Comparison of ENCODE assay signal across 8 mouse cellular contexts in genomic region chr12:16844623-16845592, GRCm38 (mm10). TPM values are rescaled to one million over a fixed set of nuclear protein-coding genes. Genes with fewer than 3 reads are reported as not detected.
A peak's percentile ranks its signal among the peaks of the same experiment; 100 is the strongest.
DNase-seq lines count a peak whose midpoint lies in the region; ATAC-seq lines count a peak whose summit lies in the region.

No protein-coding gene starts in this region.

- peak overlapping the region; percentile 65 for H3K27ac ChIP-seq in kidney, embryonic 16.5 days (ENCODE audit: low read length)
- H3K27ac ChIP-seq in forebrain, embryonic 10.5 days: no peak overlapping the region

- H3K27me3 ChIP-seq in kidney, embryonic 16.5 days (ENCODE audit: insufficient read depth, low read length): no peaks in the 10 kb centered on the region
- no peaks in the 10 kb centered on the region; the same call in 1 of the 2 replicates for H3K27me3 ChIP-seq in forebrain, embryonic 10.5 days (ENCODE audit: poor library complexity, severe bottlenecking)

- ATAC-seq in kidney, embryonic 16.5 days (ENCODE audit: low FRiP score, low TSS enrichment): peak; percentile 70

- H3K4me1 ChIP-seq in kidney, embryonic 16.5 days (ENCODE audit: insufficient read depth, low read length): peaks cover 4% of the 10 kb centered on the region; the same call in 1 of the 2 replicates
- H3K4me1 ChIP-seq in forebrain, embryonic 10.5 days: peaks cover 14% of the 10 kb centered on the region; the same call in 1 of the 2 replicates

- no peak overlapping the region for H3K4me2 ChIP-seq in kidney, embryonic 16.5 days (replicated peaks; ENCODE audit: low read depth, low read length)

- no peaks in the 10 kb centered on the region for H3K36me3 ChIP-seq in kidney, embryonic 16.5 days (ENCODE audit: insufficient read depth, low read length)
- no peaks in the 10 kb centered on the region for H3K36me3 ChIP-seq in forebrain, embryonic 10.5 days (replicated peaks)

- WGBS in kidney, embryonic 16.5 days: 42% methylated on average over 12 of the region's 14 CpGs
- 76% methylated on average over 14 of the region's 14 CpGs for WGBS in forebrain, embryonic 10.5 days

- no peak for DNase-seq in kidney, adult 9 months
- peak; percentile 40 for DNase-seq in embryo, embryonic 10.5 days (ENCODE audit: low spot score)
- DNase-seq in heart, adult 9 months (ENCODE audit: low spot score in 2 of 2): peak; percentile 63 to 64
- DNase-seq in lung, postnatal 10 days: peak; percentile 66
- no peak for DNase-seq in layer of hippocampus, adult 8-10 months (ENCODE audit: low spot score in 2 of 2)
- no peak for DNase-seq in gastrocnemius, postnatal 25 days
- no peak for DNase-seq in forebrain, embryonic 10.5 days (ENCODE audit: extremely low spot score, low spot score)

- H3K9ac ChIP-seq in kidney, embryonic 16.5 days (replicated peaks; ENCODE audit: low read length): no peak overlapping the region

- H3K4me3 ChIP-seq in kidney, embryonic 16.5 days (ENCODE audit: low read length): no peak overlapping the region
- no peak overlapping the region for H3K4me3 ChIP-seq in forebrain, embryonic 10.5 days

- H3K9me3 ChIP-seq in kidney, embryonic 16.5 days (ENCODE audit: low read length): no peaks in the 10 kb centered on the region
- H3K9me3 ChIP-seq in forebrain, embryonic 10.5 days: no peaks in the 10 kb centered on the region

RNA-seq across cellular contexts. Expression of gene E2f6, which starts 34.1 kb away (rescaled TPM):
- polyA plus RNA-seq in kidney, embryonic 16.5 days (2015; fragmentation: Nextera tagmentation; extraction: Ambion mirVana): 41.7 and 45.1 TPM in 2 replicates
- total RNA-seq in layer of hippocampus, adult 8-10 months (2022): 10 to 100 TPM; 31.7 to 40.5 (median 35.8) TPM
- 100 to 1,000 TPM in 1 of 2 experiments, 10 to 100 TPM in 1; 96.4 to 114 TPM for total RNA-seq in gastrocnemius, postnatal 25 days (2021)
- polyA plus RNA-seq in forebrain, embryonic 10.5 days (2016; fragmentation: Nextera tagmentation; extraction: Ambion mirVana): 63.0 and 67.6 TPM in 2 replicates

RNA-seq across cellular contexts. Expression of gene Greb1, which starts 44.2 kb away (rescaled TPM):
- polyA plus RNA-seq in kidney, embryonic 16.5 days (2015; fragmentation: Nextera tagmentation; extraction: Ambion mirVana): 4.4 and 5.2 TPM in 2 replicates
- total RNA-seq in layer of hippocampus, adult 8-10 months (2022): 1 to 10 TPM in 2 of 4 experiments, under 1 TPM in 2; 0.78 to 1.5 (median 1.0) TPM
- total RNA-seq in gastrocnemius, postnatal 25 days (2021): under 1 TPM; 0.56 to 0.67 TPM
- 12.9 and 14.6 TPM in 2 replicates for polyA plus RNA-seq in forebrain, embryonic 10.5 days (2016; fragmentation: Nextera tagmentation; extraction: Ambion mirVana)

RNA-seq across cellular contexts. Expression of gene Rock2, which starts 49.8 kb away (rescaled TPM):
- polyA plus RNA-seq in kidney, embryonic 16.5 days (2015; fragmentation: Nextera tagmentation; extraction: Ambion mirVana): 10.6 and 11.4 TPM in 2 replicates
- total RNA-seq in layer of hippocampus, adult 8-10 months (2022): 100 to 1,000 TPM; 109 to 143 (median 128) TPM
- 10 to 100 TPM; 59.4 to 89.8 TPM for total RNA-seq in gastrocnemius, postnatal 25 days (2021)
- polyA plus RNA-seq in forebrain, embryonic 10.5 days (2016; fragmentation: Nextera tagmentation; extraction: Ambion mirVana): 10.5 and 11.5 TPM in 2 replicates

Comparison
In these comparisons a context has a peak if more than half of its experiments do, and no peak if none do; other contexts are left out.
1. DNase-seq: peak in embryo, embryonic 10.5 days (single experiment), heart, adult 9 months (2 of 2) and lung, postnatal 10 days (single experiment); none in kidney, adult 9 months (single experiment), layer of hippocampus, adult 8-10 months (0 of 2), gastrocnemius, postnatal 25 days (single experiment) and forebrain, embryonic 10.5 days (single experiment).